Mouse (Mus musculus): ENCODE data around the gene Gm29666. TPM values are rescaled to one million over a fixed set of nuclear protein-coding genes. Genes with fewer than 3 reads are reported as not detected.

Gene Gm29666
- 0.44 TPM for polyA plus RNA-seq (2014; fragmentation: Illumina TruSeq; extraction: RNeasy Lipid Tissue Mini Kit (QIAGEN cat#74804); ENCODE audit: low read depth, low replicate concordance)

DNA sequence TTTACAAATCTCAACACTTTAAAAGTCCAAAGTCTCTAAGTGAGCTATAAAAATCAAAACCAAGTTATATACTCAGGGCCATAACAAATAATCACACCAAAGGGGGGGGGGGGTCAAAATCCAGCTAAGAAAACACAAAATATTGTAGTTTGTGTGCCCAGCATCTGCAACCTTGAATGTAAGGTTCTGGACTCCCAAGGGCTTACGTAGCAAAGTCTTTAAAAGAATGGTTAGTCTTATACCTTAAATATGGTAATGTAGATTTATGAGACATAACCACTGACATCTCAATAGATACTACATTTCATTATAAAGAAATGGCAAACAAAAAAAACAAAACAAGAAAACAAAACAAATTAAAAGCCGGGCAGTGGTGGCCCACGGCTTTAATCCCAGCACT, at the start of gene Gm29666:
TSS of gene Gm29666 (minus strand) at position 101 of the 400 bp plus-strand sequence.

GRCm38 (mm10) chr15:84922884-84923507, 3.2 kb upstream of the Gm29666 start, which contains the start of gene Nup50:
Gene Nup50, plus strand, starts transcription at chr15:84923411.

Other genes with a start within 250 kb of the Gm29666 start
- gene Arhgap8, start 200.0 kb downstream of the Gm29666 start, polyA plus RNA-seq (2014; fragmentation: Illumina TruSeq; extraction: RNeasy Lipid Tissue Mini Kit (QIAGEN cat#74804); ENCODE audit: low read depth, low replicate concordance) = not detected
- gene Phf21b, start 64.0 kb downstream of the Gm29666 start, polyA plus RNA-seq (2014; fragmentation: Illumina TruSeq; extraction: RNeasy Lipid Tissue Mini Kit (QIAGEN cat#74804); ENCODE audit: low read depth, low replicate concordance) = 2.9 TPM
- gene Nup50, start 3.4 kb upstream of the Gm29666 start, polyA plus RNA-seq (2014; fragmentation: Illumina TruSeq; extraction: RNeasy Lipid Tissue Mini Kit (QIAGEN cat#74804); ENCODE audit: low read depth, low replicate concordance) = 17.3 TPM
- gene 5031439G07Rik, start 68.5 kb upstream of the Gm29666 start, polyA plus RNA-seq (2014; fragmentation: Illumina TruSeq; extraction: RNeasy Lipid Tissue Mini Kit (QIAGEN cat#74804); ENCODE audit: low read depth, low replicate concordance) = 11.5 TPM
- not detected for gene Upk3a, start 97.1 kb upstream of the Gm29666 start, polyA plus RNA-seq (2014; fragmentation: Illumina TruSeq; extraction: RNeasy Lipid Tissue Mini Kit (QIAGEN cat#74804); ENCODE audit: low read depth, low replicate concordance)
- 18.3 TPM for gene Fam118a, start 108.9 kb upstream of the Gm29666 start, polyA plus RNA-seq (2014; fragmentation: Illumina TruSeq; extraction: RNeasy Lipid Tissue Mini Kit (QIAGEN cat#74804); ENCODE audit: low read depth, low replicate concordance)
- gene Smc1b, start 211.9 kb upstream of the Gm29666 start, polyA plus RNA-seq (2014; fragmentation: Illumina TruSeq; extraction: RNeasy Lipid Tissue Mini Kit (QIAGEN cat#74804); ENCODE audit: low read depth, low replicate concordance) = not detected
- not detected for gene Ribc2, start 212.0 kb upstream of the Gm29666 start, polyA plus RNA-seq (2014; fragmentation: Illumina TruSeq; extraction: RNeasy Lipid Tissue Mini Kit (QIAGEN cat#74804); ENCODE audit: low read depth, low replicate concordance)